Comparison of ENCODE assay signal across 8 mouse cellular contexts in the genomic region with DNA sequence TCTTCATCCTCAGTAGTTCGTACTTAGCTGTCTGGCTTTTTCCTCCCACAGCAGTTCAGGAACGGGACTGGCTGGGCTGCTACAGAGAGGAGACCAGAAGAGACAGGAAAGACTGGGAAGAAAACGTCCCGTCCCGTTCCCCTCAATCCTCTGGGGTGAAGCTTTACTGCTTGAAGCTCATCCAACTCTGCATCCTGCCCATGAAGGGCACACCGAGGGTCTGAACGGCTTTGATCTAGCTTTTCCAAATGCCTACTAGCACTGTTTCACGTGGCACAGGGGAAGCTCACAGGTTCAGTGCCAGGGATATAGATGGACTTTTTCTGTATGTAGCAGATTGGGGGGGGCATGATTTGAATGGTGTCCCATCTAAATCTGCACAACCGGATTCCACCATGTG. TPM values are rescaled to one million over a fixed set of nuclear protein-coding genes. Genes with fewer than 3 reads are reported as not detected.
DNase-seq lines count a peak whose midpoint lies in the region; ATAC-seq lines count a peak whose summit lies in the region.

No protein-coding gene starts in this region.

- H3K27ac ChIP-seq in kidney, embryonic 14.5 days (ENCODE audit: low read depth, low read length) = no peak overlapping the region
- no peak overlapping the region; the same call in 1 of the 2 replicates for H3K27ac ChIP-seq in embryonic facial prominence, embryonic 13.5 days
- H3K27ac ChIP-seq in hindbrain, embryonic 13.5 days = no peak overlapping the region
- H3K27ac ChIP-seq in midbrain, embryonic 12.5 days (replicated peaks) = no peak overlapping the region

- no peaks in the 10 kb centered on the region for H3K36me3 ChIP-seq in kidney, embryonic 14.5 days (ENCODE audit: control insufficient read depth, insufficient read depth, low read length)
- H3K36me3 ChIP-seq in embryonic facial prominence, embryonic 13.5 days = no peaks in the 10 kb centered on the region
- no peaks in the 10 kb centered on the region for H3K36me3 ChIP-seq in hindbrain, embryonic 13.5 days
- H3K36me3 ChIP-seq in midbrain, embryonic 12.5 days = no peaks in the 10 kb centered on the region

- DNase-seq in kidney, adult 11 months = no peak
- no peak for DNase-seq in thymus, postnatal 4 days
- no peak for DNase-seq in adrenal gland, adult (ENCODE audit: inconsistent age in 2 of 2, low spot score in 1 of 2)
- DNase-seq in urinary bladder, postnatal 25 days (ENCODE audit: low spot score) = no peak

- H3K4me1 ChIP-seq in kidney, embryonic 14.5 days (ENCODE audit: control insufficient read depth, insufficient read depth, low read length) = peaks cover 5% of the 10 kb centered on the region; the same call in 1 of the 2 replicates
- peaks cover 26% of the 10 kb centered on the region for H3K4me1 ChIP-seq in embryonic facial prominence, embryonic 13.5 days
- peaks cover 8% of the 10 kb centered on the region; the same call in 1 of the 2 replicates for H3K4me1 ChIP-seq in hindbrain, embryonic 13.5 days (replicated peaks)
- peaks cover 5% of the 10 kb centered on the region; the same call in 1 of the 2 replicates for H3K4me1 ChIP-seq in midbrain, embryonic 12.5 days

- H3K4me2 ChIP-seq in kidney, embryonic 14.5 days (replicated peaks; ENCODE audit: low read depth, low read length) = peak overlapping the region; percentile 94
- H3K4me2 ChIP-seq in embryonic facial prominence, embryonic 13.5 days = peak overlapping the region; percentile 72
- H3K4me2 ChIP-seq in hindbrain, embryonic 13.5 days = peak overlapping the region; percentile 94
- H3K4me2 ChIP-seq in midbrain, embryonic 12.5 days (replicated peaks) = peak overlapping the region; percentile 93

- H3K9ac ChIP-seq in kidney, embryonic 14.5 days (ENCODE audit: low read depth, low read length) = 0 out of 2 replicates have a peak overlapping the region, but pooled peaks have one; percentile 56
- H3K9ac ChIP-seq in embryonic facial prominence, embryonic 13.5 days = no peak overlapping the region
- peak overlapping the region; percentile 73; the same call in 1 of the 2 replicates for H3K9ac ChIP-seq in hindbrain, embryonic 13.5 days
- peak overlapping the region; percentile 45; the same call in 1 of the 2 replicates for H3K9ac ChIP-seq in midbrain, embryonic 12.5 days (replicated peaks)

- 18% methylated on average over 9 of the region's 9 CpGs for WGBS in kidney, embryonic 14.5 days
- WGBS in embryonic facial prominence, embryonic 13.5 days = 15% methylated on average over 9 of the region's 9 CpGs
- 36% methylated on average over 9 of the region's 9 CpGs for WGBS in hindbrain, embryonic 13.5 days
- 28% methylated on average over 9 of the region's 9 CpGs for WGBS in midbrain, embryonic 12.5 days

- H3K27me3 ChIP-seq in kidney, embryonic 14.5 days (ENCODE audit: control insufficient read depth, insufficient read depth, low read length) = no peaks in the 10 kb centered on the region; the same call in 1 of the 2 replicates
- H3K27me3 ChIP-seq in embryonic facial prominence, embryonic 13.5 days = 0 out of 2 replicates have a peak, but pooled peaks cover 3% of the 10 kb centered on the region
- H3K27me3 ChIP-seq in hindbrain, embryonic 13.5 days = 0 out of 2 replicates have a peak, but pooled peaks cover 10% of the 10 kb centered on the region
- H3K27me3 ChIP-seq in midbrain, embryonic 12.5 days = peaks cover 25% of the 10 kb centered on the region; the same call in 1 of the 2 replicates

- H3K4me3 ChIP-seq in kidney, embryonic 14.5 days (ENCODE audit: low read length) = peak overlapping the region; percentile 42
- peak overlapping the region; percentile 41 for H3K4me3 ChIP-seq in embryonic facial prominence, embryonic 13.5 days
- peak overlapping the region; percentile 45 for H3K4me3 ChIP-seq in hindbrain, embryonic 13.5 days
- peak overlapping the region; percentile 48; the same call in 1 of the 2 replicates for H3K4me3 ChIP-seq in midbrain, embryonic 12.5 days

- H3K9me3 ChIP-seq in kidney, embryonic 14.5 days (ENCODE audit: control insufficient read depth, low read length) = no peaks in the 10 kb centered on the region
- no peaks in the 10 kb centered on the region for H3K9me3 ChIP-seq in embryonic facial prominence, embryonic 13.5 days
- H3K9me3 ChIP-seq in hindbrain, embryonic 13.5 days = no peaks in the 10 kb centered on the region
- H3K9me3 ChIP-seq in midbrain, embryonic 12.5 days = no peaks in the 10 kb centered on the region

- no peak for ATAC-seq in kidney, embryonic 14.5 days (ENCODE audit: low FRiP score, low TSS enrichment)
- no peak for ATAC-seq in embryonic facial prominence, embryonic 13.5 days (ENCODE audit: insufficient number of reproducible peaks, insufficient read depth, low FRiP score, low TSS enrichment, low read depth)
- no peak for ATAC-seq in hindbrain, embryonic 13.5 days (ENCODE audit: low FRiP score)
- ATAC-seq in midbrain, embryonic 12.5 days (ENCODE audit: low FRiP score, low read depth) = no peak

RNA-seq across cellular contexts. Expression of gene Hps1, which starts 16.0 kb away (rescaled TPM):
- 10.0 and 12.1 TPM in 2 replicates for polyA plus RNA-seq in kidney, embryonic 14.5 days (2014; fragmentation: Nextera tagmentation; extraction: Ambion mirVana)
- 16.6 and 17.3 TPM in 2 replicates for polyA plus RNA-seq in embryonic facial prominence, embryonic 13.5 days (2015; fragmentation: Nextera tagmentation; extraction: Ambion mirVana)
- 11.4 and 12.2 TPM in 2 replicates for polyA plus RNA-seq in hindbrain, embryonic 13.5 days (2015; fragmentation: Nextera tagmentation; extraction: Ambion mirVana)
- polyA plus RNA-seq in midbrain, embryonic 12.5 days (2016; fragmentation: Nextera tagmentation; extraction: Ambion mirVana) = 15.5 and 17.2 TPM in 2 replicates

RNA-seq across cellular contexts. Expression of gene Pyroxd2, which starts 43.2 kb away (rescaled TPM):
- 2.4 and 3.0 TPM in 2 replicates for polyA plus RNA-seq in kidney, embryonic 14.5 days (2014; fragmentation: Nextera tagmentation; extraction: Ambion mirVana)
- 1.8 and 2.0 TPM in 2 replicates for polyA plus RNA-seq in embryonic facial prominence, embryonic 13.5 days (2015; fragmentation: Nextera tagmentation; extraction: Ambion mirVana)
- 1.7 and 2.2 TPM in 2 replicates for polyA plus RNA-seq in hindbrain, embryonic 13.5 days (2015; fragmentation: Nextera tagmentation; extraction: Ambion mirVana)
- polyA plus RNA-seq in midbrain, embryonic 12.5 days (2016; fragmentation: Nextera tagmentation; extraction: Ambion mirVana) = 0.89 and 2.2 TPM in 2 replicates
